Mouse (Mus musculus): ENCODE measurements around the gene Plcl2.
A peak's percentile ranks its signal among the peaks of the same experiment; 100 is the strongest.
"Not testable (repeated sequence)": the region's sequence is repeated elsewhere in the genome, so short reads cannot be mapped to it uniquely, and the experiment has no call there.

The Plcl2 gene

GRCm38 (mm10) chr17:50677978-50678712, 168.9 kb downstream of the Plcl2 start:
- DNase-seq: no peak

DNA sequence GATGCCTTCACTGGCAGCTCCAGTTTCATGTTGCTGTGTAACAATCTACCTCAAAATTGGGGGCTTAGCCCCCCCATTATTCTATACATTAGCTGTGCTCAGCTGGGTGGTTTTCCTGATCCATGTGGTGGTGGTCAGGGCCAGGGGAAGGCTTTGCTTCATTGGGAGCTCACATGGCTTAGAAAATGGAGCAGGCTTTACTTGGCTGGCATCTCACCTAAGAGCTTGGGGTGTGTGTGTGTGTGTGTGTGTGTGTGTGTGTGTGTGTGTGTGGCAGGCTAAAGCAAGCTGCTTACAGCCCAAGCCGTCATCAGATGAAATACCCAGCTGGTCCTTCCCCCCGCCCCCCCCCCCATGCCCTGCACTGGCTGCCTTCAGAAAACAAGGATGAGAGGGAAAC, 169.5 kb downstream of the Plcl2 start:
- DNase-seq: no peak

DNA sequence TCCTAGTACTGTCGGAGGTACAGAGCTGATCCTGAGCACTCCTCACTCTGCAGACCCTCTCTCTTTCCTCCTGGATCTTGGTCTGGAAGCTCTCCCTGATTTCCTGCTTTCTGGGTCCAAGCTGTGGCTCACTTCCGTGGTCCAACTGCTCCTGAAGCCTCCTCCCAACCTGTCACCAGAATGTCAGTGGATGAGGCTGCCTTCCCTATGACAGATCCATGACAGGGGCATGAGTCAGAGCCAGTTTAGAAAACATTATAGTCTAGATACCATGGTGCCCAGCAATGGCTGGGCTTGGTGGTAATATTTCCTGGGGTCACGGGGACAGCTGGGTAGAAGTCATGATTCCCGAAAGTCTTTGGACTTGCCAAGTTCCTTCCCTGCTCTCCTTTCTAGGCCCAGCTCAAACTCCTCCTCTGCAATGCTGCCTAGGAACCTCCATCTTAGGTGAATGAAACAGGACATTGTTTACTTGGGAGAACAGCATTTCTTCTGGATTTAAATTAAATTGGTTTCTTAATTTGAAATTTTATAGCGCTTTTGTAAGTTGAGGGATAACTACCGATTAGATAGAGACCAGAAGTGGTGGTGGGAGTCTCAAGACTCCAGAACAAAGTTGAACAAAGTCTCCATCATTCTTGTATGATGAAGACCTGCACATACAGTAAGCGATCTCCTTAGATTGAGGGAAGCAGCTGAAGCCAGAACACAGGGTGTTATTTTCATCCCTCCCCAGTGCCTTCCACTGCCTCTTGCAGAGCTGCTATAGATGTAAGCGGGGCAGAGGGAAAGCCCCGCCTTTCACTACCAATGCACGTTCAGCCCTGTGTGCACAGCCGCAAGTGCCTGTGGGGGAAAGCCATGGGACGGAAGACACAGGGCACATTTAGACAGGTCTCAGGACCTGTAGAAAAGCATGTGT, 170.7 kb downstream of the Plcl2 start:
- DNase-seq: no peak

GRCm38 (mm10) chr17:50682696-50683095, 173.5 kb downstream of the Plcl2 start:
- no peak for DNase-seq

GRCm38 (mm10) chr17:50684960-50685645, 175.9 kb downstream of the Plcl2 start:
- DNase-seq: no peak

GRCm38 (mm10) chr17:50687670-50688069, 178.5 kb downstream of the Plcl2 start:
- DNase-seq: no peak

- no peak for DNase-seq
Observed at GRCm38 (mm10) chr17:50688135-50688534, 178.9 kb downstream of the Plcl2 start.

- DNase-seq: not testable (repeated sequence)
Observed at GRCm38 (mm10) chr17:50698410-50698809, 189.2 kb downstream of the Plcl2 start.

DNA sequence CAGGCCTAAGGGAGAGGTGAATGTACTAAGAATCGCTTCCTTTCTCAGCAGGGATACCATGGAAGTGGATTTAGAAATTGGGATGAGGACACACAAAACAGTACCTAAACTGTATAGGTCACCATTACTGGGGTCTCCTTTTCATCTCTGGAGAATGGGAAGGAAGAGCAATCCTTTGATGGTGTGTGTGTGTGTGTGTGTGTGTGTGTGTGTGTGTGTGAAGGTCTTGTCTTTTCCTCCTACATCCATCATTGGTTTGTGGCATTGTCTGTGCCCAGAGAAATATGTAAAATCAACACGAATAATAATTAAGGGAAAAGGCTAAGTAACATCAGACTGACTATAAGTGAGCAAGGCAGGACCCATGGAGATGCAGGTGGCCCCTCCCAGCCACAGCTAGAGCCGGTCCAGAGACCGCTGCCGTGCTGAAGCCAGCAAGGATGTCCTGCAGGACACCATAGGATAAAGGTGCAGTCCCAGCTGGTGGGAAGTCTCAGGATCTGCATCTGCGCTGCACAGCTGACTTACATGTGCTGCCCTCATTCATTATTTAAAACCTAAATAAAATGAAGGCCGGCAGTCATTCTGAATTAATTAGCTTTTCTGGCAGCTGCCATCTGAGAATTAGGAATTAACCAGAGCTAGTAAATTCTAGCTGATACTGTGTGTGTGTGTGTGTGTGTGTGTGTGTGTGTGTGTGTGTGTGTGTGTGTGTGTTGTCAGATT, 201.5 kb downstream of the Plcl2 start:
- no peak for DNase-seq

GRCm38 (mm10) chr17:50717586-50717985, 208.4 kb downstream of the Plcl2 start:
- DNase-seq: no peak

GRCm38 (mm10) chr17:50724376-50724775, 215.2 kb downstream of the Plcl2 start:
- no peak for DNase-seq

GRCm38 (mm10) chr17:50726265-50726664, 217.1 kb downstream of the Plcl2 start:
- DNase-seq: no peak

DNA sequence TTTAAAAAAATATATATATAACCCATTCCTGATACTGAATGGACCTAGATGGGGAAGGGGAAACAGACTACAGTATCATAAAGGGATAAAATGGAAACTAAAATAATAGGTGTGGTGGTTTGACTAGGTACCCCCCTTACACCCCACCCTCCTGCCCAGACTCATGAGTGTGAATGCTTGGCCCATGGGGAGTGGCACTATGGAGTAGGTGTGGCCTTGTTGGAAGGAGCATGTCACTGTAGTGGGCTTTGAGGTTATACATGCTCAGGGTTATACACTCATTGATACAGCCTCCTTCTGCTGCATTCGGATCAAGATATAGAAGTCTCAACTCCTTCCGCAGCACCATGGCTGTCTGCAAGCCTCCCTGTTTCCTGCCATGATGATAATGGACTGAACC, 219.8 kb downstream of the Plcl2 start:
- DNase-seq: no peak

- DNase-seq: no peak
Observed at GRCm38 (mm10) chr17:50729577-50729976, 220.4 kb downstream of the Plcl2 start.

GRCm38 (mm10) chr17:50730896-50731295, 221.7 kb downstream of the Plcl2 start:
- DNase-seq: no peak

DNA sequence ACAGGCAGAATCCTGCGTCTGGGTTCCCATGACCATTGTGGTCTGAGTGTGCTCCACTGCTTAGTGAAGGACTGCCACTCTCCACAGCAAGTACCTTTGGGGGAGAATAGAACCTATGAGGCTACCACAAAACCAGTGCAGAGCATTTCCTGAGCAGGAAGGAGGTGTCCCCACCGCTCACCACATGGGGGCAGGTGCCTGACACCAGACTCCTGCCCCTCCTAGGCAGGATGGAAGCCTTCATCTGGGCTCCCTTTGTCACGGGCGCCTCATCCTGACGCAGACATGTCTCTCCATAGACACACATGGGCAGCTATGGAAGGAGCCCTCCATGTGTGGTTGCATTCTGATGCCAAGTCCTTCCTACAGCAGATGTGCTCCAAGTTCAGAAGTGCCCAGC, 222.7 kb downstream of the Plcl2 start:
- no peak for DNase-seq

- DNase-seq: no peak
Observed at GRCm38 (mm10) chr17:50733390-50733789, 224.2 kb downstream of the Plcl2 start.

DNA sequence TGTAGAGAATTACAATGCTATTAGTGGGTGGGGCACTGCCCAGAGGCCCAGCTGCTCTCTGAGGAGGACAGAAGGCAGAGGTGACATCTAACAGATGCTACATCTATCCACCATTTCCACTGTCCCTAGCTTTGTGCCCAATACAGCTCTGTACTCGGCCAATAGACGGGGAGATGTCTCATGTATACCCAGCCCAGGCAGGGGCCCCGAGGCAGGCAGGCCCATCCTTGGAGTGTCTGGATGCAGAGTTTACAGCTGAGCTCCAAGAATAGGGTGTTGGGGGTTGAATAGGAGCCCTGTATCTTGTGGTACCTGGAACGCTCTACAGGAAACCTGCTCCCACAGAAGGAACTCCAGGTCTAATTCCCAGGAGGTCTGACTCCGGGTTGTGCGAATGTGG, 225.6 kb downstream of the Plcl2 start:
- no peak for DNase-seq

DNA sequence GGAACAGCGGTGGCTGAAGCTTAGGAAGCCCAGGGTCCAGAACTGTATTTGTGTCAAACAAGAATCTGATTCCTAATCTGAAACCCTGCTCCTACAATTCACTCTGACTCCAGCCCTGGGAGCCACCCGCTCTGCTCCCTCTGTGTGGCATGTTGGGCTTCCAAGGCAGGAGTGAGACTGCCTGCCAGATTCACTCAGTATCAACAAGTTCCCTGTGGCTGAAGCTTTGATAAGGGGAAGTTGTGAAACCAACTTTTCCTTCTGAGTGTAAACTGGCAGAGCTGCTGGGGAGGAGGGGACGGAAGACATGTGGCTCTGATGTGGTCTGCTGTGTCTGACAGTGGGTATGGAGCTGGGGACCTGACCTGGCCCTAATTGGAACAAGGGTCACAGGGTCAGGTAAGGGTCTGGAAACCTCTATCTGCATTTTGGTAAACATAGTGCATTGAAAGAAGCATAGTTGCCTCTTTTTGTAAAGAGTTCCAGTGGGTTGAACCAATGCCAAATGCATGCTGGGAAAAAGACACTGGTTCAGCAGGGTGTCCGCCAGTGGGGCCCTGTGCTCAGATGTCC, 226.3 kb downstream of the Plcl2 start:
- no peak for DNase-seq

- peak; percentile 23 for DNase-seq
Observed at GRCm38 (mm10) chr17:50735955-50736533, 226.8 kb downstream of the Plcl2 start.

DNA sequence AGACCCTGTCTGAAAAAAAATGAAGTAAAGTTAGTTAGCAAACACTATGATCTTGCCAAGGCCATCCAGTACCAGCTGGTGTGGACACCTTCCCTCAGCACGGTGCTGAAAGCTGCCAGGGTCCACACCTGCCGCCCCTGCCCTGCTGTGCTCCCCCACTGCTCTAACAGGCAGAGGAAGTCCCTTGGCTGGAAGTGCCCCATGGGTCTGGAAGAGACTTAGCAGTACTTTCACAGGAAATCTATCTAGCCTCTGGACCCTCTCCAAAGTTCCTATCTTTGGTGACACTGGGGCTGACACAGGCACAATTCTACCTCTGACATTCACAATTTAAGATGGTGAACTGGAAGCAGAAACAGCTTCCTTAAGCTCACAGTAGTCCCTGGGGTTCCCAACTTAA, 227.9 kb downstream of the Plcl2 start:
- DNase-seq: no peak
